Mouse (Mus musculus): Measurements from ENCODE around the gene Pla2r1.

Gene Pla2r1

GRCm38 (mm10) chr2:60404763-60405162 lies 148.3 kb downstream of the Pla2r1 start:
- DNase-seq (ENCODE audit: low spot score): no peak

- DNase-seq (ENCODE audit: low spot score): no peak
Measured at GRCm38 (mm10) chr2:60401694-60402093, 151.4 kb downstream of the Pla2r1 start.

- no peak for DNase-seq (ENCODE audit: low spot score)
Measured at GRCm38 (mm10) chr2:60393786-60394185, 159.3 kb downstream of the Pla2r1 start.

GRCm38 (mm10) chr2:60392286-60392685 lies 160.8 kb downstream of the Pla2r1 start:
- no peak for DNase-seq (ENCODE audit: low spot score)

GRCm38 (mm10) chr2:60387363-60387762 lies 165.7 kb downstream of the Pla2r1 start:
- DNase-seq (ENCODE audit: low spot score): no peak

GRCm38 (mm10) chr2:60386835-60387234 lies 166.3 kb downstream of the Pla2r1 start:
- DNase-seq (ENCODE audit: low spot score): no peak

DNA sequence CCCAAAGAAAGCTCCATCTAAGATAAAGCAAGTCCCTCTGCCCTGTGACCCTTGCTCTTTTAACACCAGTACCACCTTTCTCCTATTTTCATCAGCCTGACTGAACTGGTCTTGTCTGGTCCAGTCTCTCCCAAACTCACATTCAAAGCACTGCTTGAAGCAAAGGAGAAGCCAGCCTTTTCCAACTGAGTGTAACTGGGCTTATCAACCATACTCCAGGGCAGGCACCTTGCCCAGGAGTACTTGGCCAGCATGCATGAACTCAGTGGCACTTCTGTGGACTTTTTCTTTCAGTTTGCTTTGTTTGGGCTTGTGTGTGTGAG lies 168.4 kb downstream of the Pla2r1 start:
- no peak for DNase-seq (ENCODE audit: low spot score)

GRCm38 (mm10) chr2:60384083-60384762 lies 168.9 kb downstream of the Pla2r1 start:
- DNase-seq (ENCODE audit: low spot score): no peak

DNA sequence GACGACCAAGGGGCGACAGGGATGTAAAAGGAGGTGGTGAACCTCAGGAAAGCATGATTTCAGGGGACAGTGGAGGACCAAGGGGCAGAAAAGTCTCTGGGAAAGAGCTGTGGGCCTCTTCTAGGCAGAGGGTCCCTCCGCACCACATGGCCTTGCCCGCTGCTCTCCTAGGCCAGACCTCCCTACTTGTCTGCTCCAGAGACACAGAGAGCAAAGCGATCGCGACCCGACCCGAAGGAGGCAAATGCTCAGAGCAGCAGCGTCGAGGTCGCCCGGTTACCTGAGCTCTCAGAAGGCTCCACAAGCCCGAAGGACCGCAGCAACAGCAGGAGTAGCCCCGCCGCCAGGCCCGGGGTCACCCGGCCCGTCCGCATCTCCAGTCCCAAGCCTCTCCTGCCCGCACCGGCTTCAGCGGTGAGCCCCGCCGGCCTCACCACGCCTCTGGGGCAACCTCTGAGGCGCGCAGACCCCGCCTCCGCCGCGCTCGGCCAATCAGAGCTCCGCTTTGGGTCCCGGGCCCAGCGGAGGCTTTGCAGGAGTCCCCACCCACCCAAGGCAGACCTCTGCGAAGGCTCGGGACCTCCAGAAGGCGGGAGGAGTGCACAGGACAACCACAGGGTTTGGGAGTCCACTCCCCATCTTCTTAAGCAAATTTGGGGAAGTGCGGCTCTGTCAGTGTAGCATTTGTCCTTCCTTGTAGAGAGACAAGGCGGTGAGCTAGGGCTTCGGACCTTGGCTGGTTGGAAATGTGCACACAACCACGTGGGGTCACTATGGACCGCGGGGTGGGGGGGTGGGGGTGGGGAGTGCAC lies 170.0 kb downstream of the Pla2r1 start, which contains the start of gene Ly75:
Gene Ly75, minus strand, starts transcription at position 446 of the 812 bp plus-strand sequence.
- DNase-seq (ENCODE audit: low spot score): peak; percentile 72

DNA sequence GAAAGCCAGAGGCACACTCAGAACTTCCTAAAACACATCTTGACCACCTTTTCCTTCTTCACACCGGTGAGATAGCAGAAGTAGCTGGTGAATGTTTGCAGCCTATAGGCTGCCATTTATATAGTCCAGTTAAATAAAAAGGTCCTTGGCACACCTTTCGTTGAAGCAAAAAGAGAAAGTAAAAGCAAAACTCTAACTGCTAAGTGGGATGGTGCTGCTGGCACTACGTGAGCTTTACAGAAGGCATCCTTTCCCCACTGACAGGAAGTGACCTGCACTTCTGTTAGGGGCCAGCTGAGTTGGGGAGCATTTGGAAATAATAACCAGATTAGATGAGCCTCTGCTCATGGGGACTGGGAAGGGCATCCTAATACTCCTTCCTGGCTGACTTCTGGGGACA lies 170.8 kb downstream of the Pla2r1 start:
- no peak for DNase-seq (ENCODE audit: low spot score)

GRCm38 (mm10) chr2:60377260-60377659 lies 175.8 kb downstream of the Pla2r1 start:
- no peak for DNase-seq (ENCODE audit: low spot score)

DNA sequence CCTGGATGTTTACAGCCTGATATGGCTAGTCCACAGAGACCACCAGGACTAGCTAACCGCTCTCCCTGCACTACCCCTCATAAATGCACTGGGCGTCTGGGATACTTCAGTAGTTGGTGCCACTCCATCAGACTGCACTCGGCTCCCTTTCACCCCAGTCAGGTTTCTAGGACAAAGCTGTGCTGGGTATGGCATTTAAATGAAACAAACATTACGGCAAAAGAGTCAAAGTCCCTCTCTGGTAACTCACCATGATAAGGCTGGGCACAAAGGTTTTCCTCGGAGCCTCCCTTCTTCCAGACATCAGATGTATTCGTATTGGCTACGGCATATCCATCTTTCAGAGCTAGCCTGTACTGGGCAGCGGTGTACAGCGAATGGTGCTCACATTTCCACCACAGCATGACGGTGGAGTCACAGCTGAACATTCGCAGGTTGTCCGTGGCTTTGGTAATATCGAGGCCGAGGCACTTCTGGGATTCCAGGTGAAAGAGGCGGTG lies 177.4 kb downstream of the Pla2r1 start:
- no peak for DNase-seq (ENCODE audit: low spot score)

DNA sequence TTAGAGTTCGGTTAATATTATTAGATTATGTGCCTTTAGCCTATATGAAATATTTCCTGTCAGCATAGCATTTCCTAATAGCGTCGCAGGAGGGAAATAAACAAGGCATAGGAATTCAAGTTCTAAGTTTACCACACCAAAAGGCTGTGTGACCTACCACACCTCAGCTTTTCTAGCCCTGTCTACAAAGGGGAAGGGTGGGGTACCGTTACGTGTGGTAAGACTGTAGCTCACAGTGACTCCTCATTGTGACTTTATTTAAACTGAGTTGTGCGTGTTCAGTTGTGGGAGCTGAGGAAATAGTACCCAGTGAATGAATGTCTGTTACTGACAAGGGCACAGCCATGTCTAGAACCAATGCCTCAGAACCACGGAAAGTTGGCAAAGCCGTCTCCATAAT lies 178.0 kb downstream of the Pla2r1 start:
- no peak for DNase-seq (ENCODE audit: low spot score)

- DNase-seq (ENCODE audit: low spot score): no peak
Measured at GRCm38 (mm10) chr2:60370188-60370587, 182.9 kb downstream of the Pla2r1 start.

- DNase-seq (ENCODE audit: low spot score): no peak
Measured at GRCm38 (mm10) chr2:60369454-60369853, 183.7 kb downstream of the Pla2r1 start.

DNA sequence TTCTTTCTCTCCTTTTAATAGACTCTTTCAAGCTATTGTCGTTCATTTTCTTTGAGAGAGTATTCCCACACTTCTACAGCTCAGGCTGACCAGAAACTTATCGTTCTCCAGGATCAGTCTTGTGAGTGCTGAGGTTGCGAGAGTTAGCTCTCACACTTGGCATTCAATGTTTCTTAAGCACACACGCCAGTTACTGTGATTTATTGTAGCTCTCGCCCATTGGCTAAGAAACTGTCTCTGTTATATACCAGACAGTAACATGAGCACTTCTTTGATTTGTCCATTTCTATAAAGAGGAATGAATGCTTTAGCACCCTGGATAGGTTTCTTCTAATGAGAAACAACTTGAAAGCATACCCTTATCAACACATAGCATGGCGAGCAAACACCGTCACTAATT lies 185.2 kb downstream of the Pla2r1 start:
- DNase-seq (ENCODE audit: low spot score): no peak

Data from ovary, postnatal 14 days (tissue).